ENCODE assay signal across 7 mouse cellular contexts in the genomic region with DNA sequence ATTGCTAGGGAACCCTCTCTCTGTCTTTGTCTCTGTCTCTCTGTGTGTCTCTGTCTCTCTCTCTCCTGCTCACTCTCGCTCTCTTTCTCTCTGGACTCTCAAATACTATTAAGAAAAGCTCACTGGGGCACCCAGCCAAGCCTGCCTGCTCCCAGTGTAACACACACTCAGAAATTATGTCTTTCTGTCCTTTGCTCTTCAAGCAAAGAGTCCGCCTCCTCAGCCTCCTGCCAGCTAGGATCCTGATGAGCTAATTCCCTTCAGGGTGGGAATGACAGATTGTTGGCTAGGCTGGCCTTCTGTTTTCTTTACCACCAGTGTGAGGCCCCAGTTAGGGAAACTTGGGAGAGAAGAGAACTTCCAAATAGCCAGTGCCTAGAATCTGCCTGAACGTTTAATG. TPM values are rescaled to one million over a fixed set of nuclear protein-coding genes. Genes with fewer than 3 reads are reported as not detected.
A peak's percentile ranks its signal among the peaks of the same experiment; 100 is the strongest.
DNase-seq lines count a peak whose midpoint lies in the region; ATAC-seq lines count a peak whose summit lies in the region.

No protein-coding gene starts in this region.

- H3K27me3 ChIP-seq in embryonic facial prominence, embryonic 15.5 days: no peaks in the 10 kb centered on the region

- no peak overlapping the region for H3K4me3 ChIP-seq in embryonic facial prominence, embryonic 15.5 days (replicated peaks)

- no peak overlapping the region for H3K9ac ChIP-seq in embryonic facial prominence, embryonic 15.5 days

- no peaks in the 10 kb centered on the region for H3K36me3 ChIP-seq in embryonic facial prominence, embryonic 15.5 days

- H3K4me2 ChIP-seq in embryonic facial prominence, embryonic 15.5 days (replicated peaks): no peak overlapping the region

- no peaks in the 10 kb centered on the region for H3K9me3 ChIP-seq in embryonic facial prominence, embryonic 15.5 days (replicated peaks)

- peak; percentile 14 for DNase-seq in urinary bladder, postnatal 10 days (ENCODE audit: low spot score)
- DNase-seq in urinary bladder, adult 2 months (ENCODE audit: low spot score): no peak
- peak; percentile 54 to 64 for DNase-seq in heart, postnatal 36 days
- DNase-seq in left cerebral cortex, postnatal 10 days (ENCODE audit: extremely low spot score in 1 of 2, low spot score in 2 of 2): peak; percentile 17 to 51
- peak; percentile 32 for DNase-seq in right cerebral cortex, postnatal 14 days
- no peak for DNase-seq in yolk sac, embryonic 10.5 days (ENCODE audit: low spot score)

- 30% methylated on average over 3 of the region's 3 CpGs for WGBS in embryonic facial prominence, embryonic 15.5 days

- peaks cover 19% of the 10 kb centered on the region for H3K4me1 ChIP-seq in embryonic facial prominence, embryonic 15.5 days

- peak overlapping the region; percentile 29; the same call in 1 of the 2 replicates for H3K27ac ChIP-seq in embryonic facial prominence, embryonic 15.5 days (replicated peaks)

- intact Hi-C loops in heart, postnatal 36 days (cut with DNase I): no loop called here
- intact Hi-C loops in left cerebral cortex, postnatal 10 days (cut with DNase I): loop anchor here (10.0 kb wide), 1 partner anchor 158 kb away; no protein-coding TSS in a partner anchor

- no peak; the same call in 1 of the 2 replicates for ATAC-seq in embryonic facial prominence, embryonic 15.5 days (ENCODE audit: insufficient number of reproducible peaks, low FRiP score, low TSS enrichment, low read depth)

RNA-seq across cellular contexts. Expression of a gene that starts 57.1 kb away (rescaled TPM):
- polyA plus RNA-seq in urinary bladder, adult 2 months (2012; rRNA removed): 37.4 and 40.3 TPM in 2 replicates
- 36.4 and 37.6 TPM in 2 replicates for polyA plus RNA-seq in embryonic facial prominence, embryonic 15.5 days (2015; fragmentation: Nextera tagmentation; extraction: Ambion mirVana)
- 10 to 100 TPM; 27.2 to 35.3 TPM for total RNA-seq in heart, postnatal 36 days (2021)
- total RNA-seq in left cerebral cortex, postnatal 10 days (2021): 10 to 100 TPM; 23.3 to 24.6 TPM

Comparison
In these comparisons a context has a peak if more than half of its experiments do, and no peak if none do; other contexts are left out.
1. DNase-seq: peak in urinary bladder, postnatal 10 days (single experiment), heart, postnatal 36 days (2 of 2), left cerebral cortex, postnatal 10 days (2 of 2) and right cerebral cortex, postnatal 14 days (single experiment); none in urinary bladder, adult 2 months (single experiment) and yolk sac, embryonic 10.5 days (single experiment).